Mouse (Mus musculus): Measurements from ENCODE around the gene Spats2. TPM values are rescaled to one million over a fixed set of nuclear protein-coding genes. Genes with fewer than 3 reads are reported as not detected.

Gene Spats2
- polyA plus RNA-seq, 1 experiment from 2014 or later: 28.0 TPM

GRCm38 (mm10) chr15:99126816-99127365 lies 1.2 kb downstream of the Spats2 start:
- peak; percentile 76 for ATAC-seq
- peak overlapping the region; percentile 86 for H3K27ac ChIP-seq (ENCODE audit: low read length)
- peak overlapping the region; percentile 83 for H3K4me2 ChIP-seq (ENCODE audit: low read length)
- WGBS: under 1% methylated on average over 32 of the region's 35 CpGs
- H3K4me1 ChIP-seq (ENCODE audit: control insufficient read depth, insufficient read depth, low read length): peaks cover 26% of the 10 kb centered on the region
- no peaks in the 10 kb centered on the region for H3K36me3 ChIP-seq (ENCODE audit: control insufficient read depth, insufficient read depth, low read length)
- H3K27me3 ChIP-seq (ENCODE audit: control insufficient read depth, insufficient read depth, low read depth, low read length): no peaks in the 10 kb centered on the region
- H3K4me3 ChIP-seq (ENCODE audit: low read depth, low read length): peak overlapping the region; percentile 62
- H3K9me3 ChIP-seq (replicated peaks; ENCODE audit: control insufficient read depth, low read length, poor library complexity, severe bottlenecking): no peaks in the 10 kb centered on the region
- peak overlapping the region; percentile 88 for H3K9ac ChIP-seq (ENCODE audit: low read depth, low read length)

GRCm38 (mm10) chr15:99127851-99128522 lies 2.3 kb downstream of the Spats2 start:
- Histone ChIP-seq H3K27me3 (ENCODE audit: control insufficient read depth, insufficient read depth, low read depth, low read length) (no peaks in the 10 kb centered on the region), H3K36me3 (ENCODE audit: control insufficient read depth, insufficient read depth, low read length) (no peaks in the 10 kb centered on the region), H3K9me3 (replicated peaks; ENCODE audit: control insufficient read depth, low read length, poor library complexity, severe bottlenecking) (no peaks in the 10 kb centered on the region), H3K9ac (ENCODE audit: low read depth, low read length) (0 out of 2 replicates have a peak overlapping the region, but pooled peaks have one; percentile 22), H3K4me3 (ENCODE audit: low read depth, low read length) (peak overlapping the region; percentile 62), H3K4me2 (ENCODE audit: low read length) (peak overlapping the region; percentile 83), H3K27ac (ENCODE audit: low read length) (no peak overlapping the region), H3K4me1 (ENCODE audit: control insufficient read depth, insufficient read depth, low read length) (peaks cover 26% of the 10 kb centered on the region)
- no peak for ATAC-seq
- 61% methylated on average over 6 of the region's 6 CpGs for WGBS

- no peak overlapping the region for H3K4me3 ChIP-seq (ENCODE audit: low read depth, low read length)
- no peaks in the 10 kb centered on the region for H3K27me3 ChIP-seq (ENCODE audit: control insufficient read depth, insufficient read depth, low read depth, low read length)
- no peaks in the 10 kb centered on the region for H3K36me3 ChIP-seq (ENCODE audit: control insufficient read depth, insufficient read depth, low read length)
- no peak for ATAC-seq
- H3K27ac ChIP-seq (ENCODE audit: low read length): no peak overlapping the region
- H3K9me3 ChIP-seq (replicated peaks; ENCODE audit: control insufficient read depth, low read length, poor library complexity, severe bottlenecking): no peaks in the 10 kb centered on the region
- no peak overlapping the region for H3K9ac ChIP-seq (ENCODE audit: low read depth, low read length)
- WGBS: 21% methylated on average over 11 of the region's 11 CpGs
- peak overlapping the region; percentile 0; the same call in 1 of the 2 replicates for H3K4me2 ChIP-seq (ENCODE audit: low read length)
- peaks cover 26% of the 10 kb centered on the region for H3K4me1 ChIP-seq (ENCODE audit: control insufficient read depth, insufficient read depth, low read length)
Measured at GRCm38 (mm10) chr15:99129441-99129840, 3.7 kb downstream of the Spats2 start.

GRCm38 (mm10) chr15:99129956-99130910 lies 4.5 kb downstream of the Spats2 start:
- Histone ChIP-seq H3K4me1 (ENCODE audit: control insufficient read depth, insufficient read depth, low read length) (peaks cover 26% of the 10 kb centered on the region), H3K9ac (ENCODE audit: low read depth, low read length) (no peak overlapping the region), H3K27me3 (ENCODE audit: control insufficient read depth, insufficient read depth, low read depth, low read length) (no peaks in the 10 kb centered on the region), H3K9me3 (replicated peaks; ENCODE audit: control insufficient read depth, low read length, poor library complexity, severe bottlenecking) (no peaks in the 10 kb centered on the region), H3K4me3 (ENCODE audit: low read depth, low read length) (no peak overlapping the region), H3K27ac (ENCODE audit: low read length) (no peak overlapping the region), H3K4me2 (ENCODE audit: low read length) (no peak overlapping the region), H3K36me3 (ENCODE audit: control insufficient read depth, insufficient read depth, low read length) (no peaks in the 10 kb centered on the region)
- ATAC-seq: no peak
- 62% methylated on average over 22 of the region's 22 CpGs for WGBS

GRCm38 (mm10) chr15:99138389-99138788 lies 12.7 kb downstream of the Spats2 start:
- no peaks in the 10 kb centered on the region for H3K9me3 ChIP-seq (replicated peaks; ENCODE audit: control insufficient read depth, low read length, poor library complexity, severe bottlenecking)
- no peaks in the 10 kb centered on the region for H3K36me3 ChIP-seq (ENCODE audit: control insufficient read depth, insufficient read depth, low read length)
- no peak overlapping the region for H3K4me2 ChIP-seq (ENCODE audit: low read length)
- WGBS: 95% methylated on average over 5 of the region's 5 CpGs
- no peak overlapping the region for H3K4me3 ChIP-seq (ENCODE audit: low read depth, low read length)
- no peak overlapping the region for H3K9ac ChIP-seq (ENCODE audit: low read depth, low read length)
- no peaks in the 10 kb centered on the region for H3K27me3 ChIP-seq (ENCODE audit: control insufficient read depth, insufficient read depth, low read depth, low read length)
- H3K27ac ChIP-seq (ENCODE audit: low read length): no peak overlapping the region
- no peaks in the 10 kb centered on the region for H3K4me1 ChIP-seq (ENCODE audit: control insufficient read depth, insufficient read depth, low read length)
- no peak for ATAC-seq

- 55% methylated on average over 6 of the region's 6 CpGs for WGBS
- no peak overlapping the region; the same call in 1 of the 2 replicates for H3K9ac ChIP-seq (ENCODE audit: low read depth, low read length)
- no peaks in the 10 kb centered on the region for H3K4me1 ChIP-seq (ENCODE audit: control insufficient read depth, insufficient read depth, low read length)
- H3K4me2 ChIP-seq (ENCODE audit: low read length): no peak overlapping the region
- H3K27me3 ChIP-seq (ENCODE audit: control insufficient read depth, insufficient read depth, low read depth, low read length): no peaks in the 10 kb centered on the region
- no peaks in the 10 kb centered on the region for H3K36me3 ChIP-seq (ENCODE audit: control insufficient read depth, insufficient read depth, low read length)
- H3K4me3 ChIP-seq (ENCODE audit: low read depth, low read length): no peak overlapping the region
- no peak for ATAC-seq
- H3K27ac ChIP-seq (ENCODE audit: low read length): no peak overlapping the region
- no peaks in the 10 kb centered on the region for H3K9me3 ChIP-seq (replicated peaks; ENCODE audit: control insufficient read depth, low read length, poor library complexity, severe bottlenecking)
Measured at GRCm38 (mm10) chr15:99139669-99140068, 14.0 kb downstream of the Spats2 start.

GRCm38 (mm10) chr15:99150516-99150915 lies 24.8 kb downstream of the Spats2 start:
- no peaks in the 10 kb centered on the region for H3K9me3 ChIP-seq (replicated peaks; ENCODE audit: control insufficient read depth, low read length, poor library complexity, severe bottlenecking)
- no peaks in the 10 kb centered on the region for H3K4me1 ChIP-seq (ENCODE audit: control insufficient read depth, insufficient read depth, low read length)
- WGBS: 96% methylated on average over 7 of the region's 7 CpGs
- ATAC-seq: no peak
- H3K9ac ChIP-seq (ENCODE audit: low read depth, low read length): no peak overlapping the region
- no peak overlapping the region for H3K4me2 ChIP-seq (ENCODE audit: low read length)
- H3K27me3 ChIP-seq (ENCODE audit: control insufficient read depth, insufficient read depth, low read depth, low read length): no peaks in the 10 kb centered on the region
- no peak overlapping the region for H3K4me3 ChIP-seq (ENCODE audit: low read depth, low read length)
- H3K36me3 ChIP-seq (ENCODE audit: control insufficient read depth, insufficient read depth, low read length): peaks cover 10% of the 10 kb centered on the region
- no peak overlapping the region for H3K27ac ChIP-seq (ENCODE audit: low read length)

GRCm38 (mm10) chr15:99151324-99151723 lies 25.6 kb downstream of the Spats2 start:
- Histone ChIP-seq H3K36me3 (ENCODE audit: control insufficient read depth, insufficient read depth, low read length) (0 out of 2 replicates have a peak, but pooled peaks cover 4% of the 10 kb centered on the region), H3K27me3 (ENCODE audit: control insufficient read depth, insufficient read depth, low read depth, low read length) (no peaks in the 10 kb centered on the region), H3K9me3 (replicated peaks; ENCODE audit: control insufficient read depth, low read length, poor library complexity, severe bottlenecking) (no peaks in the 10 kb centered on the region), H3K4me3 (ENCODE audit: low read depth, low read length) (no peak overlapping the region), H3K4me2 (ENCODE audit: low read length) (no peak overlapping the region), H3K9ac (ENCODE audit: low read depth, low read length) (no peak overlapping the region), H3K27ac (ENCODE audit: low read length) (no peak overlapping the region), H3K4me1 (ENCODE audit: control insufficient read depth, insufficient read depth, low read length) (no peaks in the 10 kb centered on the region)
- no peak for ATAC-seq
- 87% methylated on average over 8 of the region's 8 CpGs for WGBS
